Mouse (Mus musculus) lung, adult 2 months (tissue): ENCODE data around the gene Mgea5.

ENCODE experiments used
- CTCF ChIP-seq: fragments of 200-500 bp; IDR thresholded peaks from 2 replicates; pipeline ENCODE4 v1.5.1; 2011; ENCODE audit warnings: mild to moderate bottlenecking, low read length, control low read depth; ENCODE audit not compliant: insufficient read depth
- POLR2A ChIP-seq: fragments of 200-500 bp; IDR thresholded peaks from 2 replicates; pipeline ENCODE4 v1.6.1; 2011; ENCODE audit warnings: low read depth, mild to moderate bottlenecking, control low read depth, low read length, borderline replicate concordance; ENCODE audit errors: extremely low read depth

DNA sequence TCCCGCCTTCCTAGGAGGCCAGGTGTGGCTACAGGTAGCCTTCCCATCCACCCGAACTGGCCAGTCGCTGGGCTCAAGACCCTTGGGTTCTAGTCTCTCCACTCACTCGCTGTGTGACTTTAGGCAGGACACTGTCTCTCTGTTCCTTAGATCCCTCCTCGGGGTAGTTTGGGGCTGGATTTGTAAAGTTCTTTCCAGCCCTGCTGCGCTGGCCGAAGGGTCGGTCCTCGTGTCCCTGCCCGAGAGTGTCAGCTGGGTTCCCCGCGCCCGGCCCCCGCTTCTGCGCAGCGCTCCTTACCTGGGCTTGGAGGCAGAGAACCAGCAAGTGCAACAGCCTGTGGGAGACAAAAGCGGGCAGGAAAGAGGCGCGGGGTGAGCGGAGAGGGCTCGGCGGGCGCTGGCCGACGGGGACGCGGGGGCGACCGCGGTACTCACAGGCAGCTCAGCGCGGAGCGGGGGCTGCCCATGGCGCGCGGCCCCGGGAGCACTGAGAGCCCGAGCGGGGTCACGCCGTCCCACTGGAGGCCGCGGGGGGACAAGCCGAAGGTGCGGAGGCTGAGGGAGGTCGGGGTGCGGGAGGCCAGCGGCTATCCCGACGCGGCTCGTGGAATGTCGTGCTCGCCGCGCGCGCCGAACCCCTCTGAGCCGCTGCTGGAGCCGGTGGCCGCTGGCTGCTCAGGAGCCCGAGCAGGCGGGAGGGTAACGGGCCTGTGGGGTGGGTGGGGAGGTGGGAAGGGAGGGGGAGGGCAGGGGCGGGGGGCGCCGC, 41.2 kb downstream of the Mgea5 start, which contains the start of gene Fgf8:
- TF ChIP-seq POLR2A (no peak), CTCF (no peak)
